Mouse (Mus musculus): ENCODE data around the gene Glt8d2. TPM values are rescaled to one million over a fixed set of nuclear protein-coding genes. Genes with fewer than 3 reads are reported as not detected.
A peak's percentile ranks its signal among the peaks of the same experiment; 100 is the strongest.

Gene Glt8d2
- polyA plus RNA-seq, 1 experiment from 2014 or later, result 21.6 TPM

DNA sequence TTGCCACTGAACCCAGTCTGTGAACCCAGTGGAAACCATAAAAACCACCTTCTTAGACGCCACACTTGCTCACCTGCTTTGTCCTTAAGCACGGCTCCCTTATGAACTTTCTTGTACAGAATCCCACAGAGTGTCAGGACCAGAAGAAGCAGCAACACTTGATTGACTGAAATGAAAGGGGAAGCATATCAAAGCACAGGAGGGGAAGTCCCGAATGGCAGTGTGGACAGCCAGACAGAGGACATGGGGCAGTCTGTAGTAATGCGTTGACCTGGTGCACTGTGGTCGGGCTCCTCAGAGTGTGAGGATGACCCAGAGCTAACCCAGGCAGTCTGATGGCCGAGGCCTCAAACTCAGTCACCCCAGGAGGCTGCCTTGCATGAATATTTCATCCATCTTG is 20.2 kb downstream of the Glt8d2 start:
- Histone ChIP-seq H3K9ac (no peak overlapping the region), H3K4me2 (replicated peaks) (no peak overlapping the region), H3K4me1 (0 out of 2 replicates have a peak, but pooled peaks cover 4% of the 10 kb centered on the region), H3K27me3 (no peaks in the 10 kb centered on the region), H3K4me3 (replicated peaks) (no peak overlapping the region), H3K36me3 (no peaks in the 10 kb centered on the region), H3K27ac (replicated peaks) (no peak overlapping the region), H3K9me3 (replicated peaks) (no peaks in the 10 kb centered on the region)
- 76% methylated on average over 6 of the region's 6 CpGs for WGBS
- no peak for ATAC-seq (ENCODE audit: insufficient number of reproducible peaks, low FRiP score, low TSS enrichment, low read depth)

- H3K36me3 ChIP-seq, result no peaks in the 10 kb centered on the region
- WGBS, result 17% methylated on average over 22 of the region's 22 CpGs
- H3K9ac ChIP-seq, result no peak overlapping the region
- H3K27ac ChIP-seq (replicated peaks), result no peak overlapping the region
- H3K4me3 ChIP-seq (replicated peaks), result peak overlapping the region; percentile 18
- no peaks in the 10 kb centered on the region for H3K9me3 ChIP-seq (replicated peaks)
- H3K27me3 ChIP-seq, result no peaks in the 10 kb centered on the region
- H3K4me1 ChIP-seq, result 0 out of 2 replicates have a peak, but pooled peaks cover 4% of the 10 kb centered on the region
- ATAC-seq (ENCODE audit: insufficient number of reproducible peaks, low FRiP score, low TSS enrichment, low read depth), result peak; percentile 90; the same call in 1 of the 2 replicates
- peak overlapping the region; percentile 44 for H3K4me2 ChIP-seq (replicated peaks)
These were observed 23.8 kb downstream of the Glt8d2 start for GRCm38 (mm10) chr10:82666436-82667234.

DNA sequence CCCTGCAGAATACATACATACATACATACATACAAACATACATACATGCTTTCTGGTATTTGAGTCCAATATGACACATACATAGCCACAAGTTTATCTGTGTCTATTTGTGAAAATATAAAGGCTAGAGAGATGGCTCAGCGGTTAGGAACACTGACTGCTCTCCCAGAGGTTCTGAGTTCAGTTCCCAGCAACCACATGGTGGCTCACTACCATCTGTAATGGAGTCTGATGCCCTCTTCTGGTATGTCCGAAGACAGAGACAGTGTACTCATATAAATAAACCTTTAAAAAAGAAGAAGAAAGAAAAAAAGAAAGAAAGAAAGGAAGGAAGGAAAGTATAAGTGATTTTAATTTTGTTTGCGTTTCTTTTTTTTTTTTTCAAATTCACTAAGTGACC is 24.5 kb downstream of the Glt8d2 start:
- WGBS, result 63% methylated on average over 3 of the region's 3 CpGs
- Histone ChIP-seq H3K4me3 (replicated peaks) (no peak overlapping the region), H3K9me3 (replicated peaks) (no peaks in the 10 kb centered on the region), H3K9ac (no peak overlapping the region), H3K36me3 (no peaks in the 10 kb centered on the region), H3K27me3 (no peaks in the 10 kb centered on the region), H3K4me1 (0 out of 2 replicates have a peak, but pooled peaks cover 4% of the 10 kb centered on the region), H3K4me2 (replicated peaks) (no peak overlapping the region), H3K27ac (replicated peaks) (no peak overlapping the region)
- ATAC-seq (ENCODE audit: insufficient number of reproducible peaks, low FRiP score, low TSS enrichment, low read depth), result no peak

- H3K9me3 ChIP-seq (replicated peaks), result no peaks in the 10 kb centered on the region
- 0 out of 2 replicates have a peak, but pooled peaks cover 4% of the 10 kb centered on the region for H3K4me1 ChIP-seq
- H3K4me2 ChIP-seq (replicated peaks), result no peak overlapping the region
- no peak overlapping the region for H3K4me3 ChIP-seq (replicated peaks)
- H3K27ac ChIP-seq (replicated peaks), result no peak overlapping the region
- 84% methylated on average over 2 of the region's 2 CpGs for WGBS
- H3K9ac ChIP-seq, result no peak overlapping the region
- 0 out of 2 replicates have a peak, but pooled peaks cover 3% of the 10 kb centered on the region for H3K36me3 ChIP-seq
- H3K27me3 ChIP-seq, result no peaks in the 10 kb centered on the region
- no peak for ATAC-seq (ENCODE audit: insufficient number of reproducible peaks, low FRiP score, low TSS enrichment, low read depth)
These were observed 27.2 kb downstream of the Glt8d2 start for GRCm38 (mm10) chr10:82663289-82663688.

DNA sequence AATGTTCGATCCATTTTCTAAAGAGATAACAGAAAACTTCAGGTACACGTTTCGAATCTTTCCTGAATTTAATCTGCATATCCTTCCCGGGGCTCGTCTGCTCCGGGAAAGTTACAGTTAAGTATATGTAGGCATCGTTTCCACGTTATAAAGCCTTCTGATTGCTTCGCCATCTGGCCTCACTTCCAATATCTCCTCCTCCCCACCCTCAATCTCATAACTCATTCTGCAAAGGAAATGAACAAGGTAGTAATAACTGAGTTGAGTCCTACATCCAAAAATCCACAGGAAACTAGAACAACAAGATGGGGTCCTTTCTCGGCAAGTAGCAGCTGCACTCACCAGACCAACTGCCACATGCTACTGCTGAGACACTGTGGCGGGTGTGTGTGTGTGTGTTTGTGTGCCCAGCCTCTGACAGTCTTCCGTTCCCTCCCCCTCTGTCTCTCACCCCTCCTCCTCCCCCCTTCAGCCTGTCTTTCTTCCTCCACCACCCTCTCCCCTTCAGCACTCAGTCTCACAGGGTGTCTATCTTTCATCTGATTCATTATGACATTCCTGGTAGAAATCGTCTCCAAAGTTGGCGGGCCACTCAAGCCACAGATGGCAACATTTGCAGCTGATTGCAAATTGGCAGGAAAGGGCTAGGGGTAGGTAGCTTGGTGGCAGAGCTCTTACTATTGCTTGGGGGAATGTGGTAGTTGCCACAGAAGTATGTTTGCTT is 28.0 kb downstream of the Glt8d2 start:
- 0 out of 2 replicates have a peak, but pooled peaks cover 4% of the 10 kb centered on the region for H3K4me1 ChIP-seq
- H3K4me3 ChIP-seq (replicated peaks), result no peak overlapping the region
- H3K36me3 ChIP-seq, result 0 out of 2 replicates have a peak, but pooled peaks cover 3% of the 10 kb centered on the region
- no peak for ATAC-seq (ENCODE audit: insufficient number of reproducible peaks, low FRiP score, low TSS enrichment, low read depth)
- H3K9me3 ChIP-seq (replicated peaks), result no peaks in the 10 kb centered on the region
- no peak overlapping the region for H3K27ac ChIP-seq (replicated peaks)
- 74% methylated on average over 14 of the region's 14 CpGs for WGBS
- no peaks in the 10 kb centered on the region for H3K27me3 ChIP-seq
- H3K4me2 ChIP-seq (replicated peaks), result no peak overlapping the region
- no peak overlapping the region for H3K9ac ChIP-seq

DNA sequence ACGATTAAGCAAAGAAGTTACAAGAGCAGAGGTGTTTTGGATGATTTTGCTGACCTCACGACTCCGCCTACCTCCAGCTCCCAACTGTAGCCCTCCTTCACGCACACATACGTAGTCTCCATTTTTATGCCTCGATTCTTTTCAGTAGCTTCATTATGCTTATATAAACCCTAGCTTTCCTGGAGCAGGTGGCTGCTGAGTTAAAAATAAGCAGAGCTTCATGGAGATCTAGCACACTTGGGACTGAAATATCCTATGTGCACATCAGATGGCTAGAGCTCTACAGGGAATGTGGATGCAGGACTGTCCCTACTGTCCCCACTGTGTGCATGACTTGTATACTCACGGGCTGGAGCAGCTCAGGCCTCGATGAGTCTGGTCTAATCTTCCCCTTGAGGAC is 28.6 kb downstream of the Glt8d2 start:
- no peak overlapping the region for H3K9ac ChIP-seq
- H3K27ac ChIP-seq (replicated peaks), result no peak overlapping the region
- no peaks in the 10 kb centered on the region for H3K9me3 ChIP-seq (replicated peaks)
- no peak overlapping the region for H3K4me2 ChIP-seq (replicated peaks)
- H3K27me3 ChIP-seq, result no peaks in the 10 kb centered on the region
- 86% methylated on average over 8 of the region's 8 CpGs for WGBS
- 0 out of 2 replicates have a peak, but pooled peaks cover 3% of the 10 kb centered on the region for H3K36me3 ChIP-seq
- H3K4me1 ChIP-seq, result 0 out of 2 replicates have a peak, but pooled peaks cover 3% of the 10 kb centered on the region
- no peak for ATAC-seq (ENCODE audit: insufficient number of reproducible peaks, low FRiP score, low TSS enrichment, low read depth)
- no peak overlapping the region for H3K4me3 ChIP-seq (replicated peaks)

- no peak for ATAC-seq (ENCODE audit: insufficient number of reproducible peaks, low FRiP score, low TSS enrichment, low read depth)
- Histone ChIP-seq H3K27ac (replicated peaks) (no peak overlapping the region), H3K36me3 (peaks cover 22% of the 10 kb centered on the region), H3K9me3 (replicated peaks) (no peaks in the 10 kb centered on the region), H3K4me1 (no peaks in the 10 kb centered on the region), H3K27me3 (no peaks in the 10 kb centered on the region), H3K9ac (no peak overlapping the region), H3K4me3 (replicated peaks) (no peak overlapping the region), H3K4me2 (replicated peaks) (no peak overlapping the region)
- WGBS, result 80% methylated on average over 3 of the region's 3 CpGs
These were observed 35.9 kb downstream of the Glt8d2 start for GRCm38 (mm10) chr10:82654581-82654980.

- H3K9me3 ChIP-seq (replicated peaks), result no peaks in the 10 kb centered on the region
- H3K4me1 ChIP-seq, result no peaks in the 10 kb centered on the region
- 62% methylated on average over 5 of the region's 5 CpGs for WGBS
- H3K27me3 ChIP-seq, result no peaks in the 10 kb centered on the region
- no peak for ATAC-seq (ENCODE audit: insufficient number of reproducible peaks, low FRiP score, low TSS enrichment, low read depth)
- peaks cover 26% of the 10 kb centered on the region for H3K36me3 ChIP-seq
- H3K4me3 ChIP-seq (replicated peaks), result no peak overlapping the region
- no peak overlapping the region for H3K27ac ChIP-seq (replicated peaks)
- no peak overlapping the region for H3K4me2 ChIP-seq (replicated peaks)
- H3K9ac ChIP-seq, result no peak overlapping the region
These were observed 37.8 kb downstream of the Glt8d2 start for GRCm38 (mm10) chr10:82652625-82653024.

DNA sequence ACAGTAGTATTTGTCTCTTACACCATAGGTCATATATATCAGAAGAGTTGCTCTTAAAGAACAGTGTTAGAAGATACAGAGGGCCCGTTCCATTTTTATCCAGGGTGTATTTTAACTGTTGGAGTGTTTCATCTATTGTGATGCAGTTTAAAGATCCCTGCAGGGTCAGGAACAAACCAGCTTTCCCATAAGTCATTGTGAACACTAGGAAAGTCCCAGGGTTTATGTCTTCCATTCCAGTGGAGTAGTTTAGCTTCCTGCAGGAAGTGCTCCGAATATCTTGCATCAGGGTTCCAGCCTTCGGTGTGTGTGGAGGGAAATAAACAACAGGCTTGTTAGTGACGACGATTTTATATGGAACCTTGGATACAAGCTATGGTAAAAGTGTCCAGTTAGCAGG is 39.2 kb downstream of the Glt8d2 start:
- Histone ChIP-seq H3K27ac (replicated peaks) (no peak overlapping the region), H3K4me1 (no peaks in the 10 kb centered on the region), H3K36me3 (peaks cover 38% of the 10 kb centered on the region), H3K9ac (no peak overlapping the region), H3K9me3 (replicated peaks) (no peaks in the 10 kb centered on the region), H3K4me3 (replicated peaks) (no peak overlapping the region), H3K4me2 (replicated peaks) (no peak overlapping the region), H3K27me3 (no peaks in the 10 kb centered on the region)
- ATAC-seq (ENCODE audit: insufficient number of reproducible peaks, low FRiP score, low TSS enrichment, low read depth), result no peak
- 91% methylated on average over 5 of the region's 5 CpGs for WGBS

GRCm38 (mm10) chr10:82647205-82647811 is 43.1 kb downstream of the Glt8d2 start:
- Histone ChIP-seq H3K27ac (replicated peaks) (no peak overlapping the region), H3K9me3 (replicated peaks) (no peaks in the 10 kb centered on the region), H3K4me3 (replicated peaks) (no peak overlapping the region), H3K4me2 (replicated peaks) (no peak overlapping the region), H3K36me3 (peaks cover 68% of the 10 kb centered on the region), H3K27me3 (no peaks in the 10 kb centered on the region), H3K9ac (no peak overlapping the region), H3K4me1 (no peaks in the 10 kb centered on the region)
- no peak for ATAC-seq (ENCODE audit: insufficient number of reproducible peaks, low FRiP score, low TSS enrichment, low read depth)
- 89% methylated on average over 17 of the region's 17 CpGs for WGBS

- Histone ChIP-seq H3K27ac (replicated peaks) (no peak overlapping the region), H3K9me3 (replicated peaks) (no peaks in the 10 kb centered on the region), H3K4me1 (no peaks in the 10 kb centered on the region), H3K4me3 (replicated peaks) (no peak overlapping the region), H3K4me2 (replicated peaks) (no peak overlapping the region), H3K36me3 (peaks cover 69% of the 10 kb centered on the region), H3K27me3 (no peaks in the 10 kb centered on the region), H3K9ac (no peak overlapping the region)
- 92% methylated on average over 8 of the region's 8 CpGs for WGBS
- no peak for ATAC-seq (ENCODE audit: insufficient number of reproducible peaks, low FRiP score, low TSS enrichment, low read depth)
These were observed 44.4 kb downstream of the Glt8d2 start for GRCm38 (mm10) chr10:82646083-82646482.
